Mouse (Mus musculus) splenic B cell, adult 2 months (primary cell): ENCODE measurements around the gene Gstm3.
"Not testable (repeated sequence)": the region's sequence is repeated elsewhere in the genome, so short reads cannot be mapped to it uniquely, and the experiment has no call there.

ENCODE experiments used
- DNase-seq: peaks from one replicate; pipeline ENCODE4 v3.0.0-alpha.2; 2011; ENCODE audit warnings: low read depth, low spot score
- H3K27me3 ChIP-seq: 2 replicates; pipeline ENCODE4 v1.6.1; 2012; ENCODE audit warnings: mild to moderate bottlenecking, low read length, moderate library complexity, mixed read lengths; ENCODE audit not compliant: control insufficient read depth, poor library complexity, insufficient read depth, severe bottlenecking
- H3K36me3 ChIP-seq: 2 replicates; pipeline ENCODE4 v1.6.1; 2012; ENCODE audit warnings: mild to moderate bottlenecking, low read length, moderate library complexity, mixed read lengths; ENCODE audit not compliant: control insufficient read depth, poor library complexity, insufficient read depth, severe bottlenecking

Gene Gstm3

DNA sequence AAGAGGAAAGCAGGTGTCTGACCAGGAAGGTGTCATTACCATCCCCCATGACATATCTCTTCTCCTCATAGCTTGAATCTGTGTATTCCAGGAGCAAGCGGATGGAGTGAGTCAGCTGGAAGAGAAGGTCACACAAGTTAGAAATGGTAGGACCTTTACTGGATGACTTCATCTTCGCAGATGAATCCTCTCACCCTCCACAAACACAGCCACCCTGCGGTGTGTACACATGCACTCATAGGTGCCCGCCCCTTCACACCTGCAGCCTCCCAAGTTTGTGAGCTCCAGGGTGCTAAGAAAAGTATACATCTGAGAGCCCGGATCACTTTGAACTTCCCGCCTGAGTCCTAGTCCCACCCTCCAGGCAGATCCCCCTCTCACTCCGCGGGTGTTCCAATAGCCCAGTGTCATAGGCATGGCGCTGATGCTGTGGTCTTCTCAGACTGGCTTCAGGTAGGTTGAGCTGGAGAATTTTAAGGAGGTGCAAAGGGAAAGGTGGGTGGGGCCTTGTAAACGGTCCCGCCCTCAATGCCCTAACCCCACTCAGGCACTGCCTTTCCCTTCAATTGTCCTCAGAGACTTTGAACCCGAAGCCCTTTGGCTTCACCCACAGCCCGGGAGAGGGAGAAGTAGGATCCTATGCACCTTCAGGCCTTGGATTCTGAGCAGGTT is at the start of gene Gstm3:
Gene Gstm3, minus strand, starts transcription at position 560 of the 672 bp plus-strand sequence.
- no peaks in the 10 kb centered on the region for H3K27me3 ChIP-seq
- no peak for DNase-seq

DNA sequence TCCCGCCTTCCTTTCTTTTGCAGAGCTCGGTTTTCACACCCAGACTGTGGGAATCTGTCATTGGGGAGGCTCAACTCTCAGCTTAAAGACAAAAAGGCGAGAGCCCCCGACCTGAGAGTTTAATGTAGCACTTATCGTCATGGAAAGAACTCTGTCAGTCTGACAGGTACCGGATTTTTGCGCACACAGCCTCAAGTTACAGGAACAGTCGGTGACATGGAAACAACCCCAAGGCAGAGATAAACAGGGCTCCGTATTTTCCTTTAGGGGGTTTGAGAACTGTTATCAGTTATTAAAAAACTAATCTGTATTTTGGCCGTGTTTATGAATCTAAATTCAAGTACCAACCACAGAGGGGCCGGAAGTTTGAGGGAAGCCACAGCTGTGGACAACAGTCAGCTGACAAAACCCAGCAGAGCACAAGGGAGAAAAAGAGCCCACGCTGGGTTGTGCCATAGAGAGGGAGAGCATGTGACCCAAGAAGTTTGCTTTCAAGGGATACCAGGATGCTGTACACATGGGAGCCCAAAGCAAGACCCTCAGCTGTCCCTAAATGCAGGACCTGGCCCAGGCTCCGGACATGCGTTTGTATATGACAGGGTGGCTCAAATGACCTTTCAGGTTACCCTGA is 49.2 kb upstream of the Gstm3 start:
- Histone ChIP-seq H3K36me3 (no peaks in the 10 kb centered on the region), H3K27me3 (no peaks in the 10 kb centered on the region)
- peak; percentile 56 for DNase-seq

More for the DNA sequence above, at the start of gene Gstm3:
- H3K36me3 ChIP-seq: no peaks in the 10 kb centered on the region

DNA sequence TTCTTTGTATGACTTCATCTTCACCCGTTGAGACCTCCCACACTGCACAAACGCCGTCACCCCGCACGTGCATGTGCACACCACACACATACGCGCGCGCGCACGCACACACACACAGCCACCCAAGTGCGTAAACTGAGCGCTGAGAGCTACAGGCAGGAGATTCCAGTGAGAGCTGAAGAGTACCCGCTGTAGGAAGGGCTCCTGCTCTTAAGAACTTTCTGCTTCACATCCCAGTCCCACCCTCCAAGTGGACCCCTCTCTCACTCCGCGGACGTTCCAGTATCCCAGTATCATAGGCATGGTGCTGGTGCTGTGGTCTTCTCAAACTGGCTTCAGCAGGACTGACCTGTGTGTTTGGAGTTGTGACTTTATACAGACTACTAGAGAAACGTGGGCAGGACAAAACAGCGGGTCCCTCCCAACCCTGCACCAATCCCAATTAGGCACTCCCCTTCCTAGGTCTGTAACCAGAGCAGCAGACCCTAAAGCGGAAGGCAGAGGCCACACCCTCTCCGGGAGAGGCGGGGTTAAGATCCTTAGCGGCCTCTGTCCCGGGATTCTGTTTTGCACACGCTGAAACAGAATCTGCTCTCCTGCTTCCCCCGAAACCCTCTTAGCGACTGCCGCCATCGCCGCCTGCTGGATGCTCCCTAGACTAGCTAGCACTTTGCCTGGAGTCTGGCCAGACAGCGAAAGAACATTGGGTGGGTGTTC is 48.5 kb upstream of the Gstm3 start, which contains the start of gene Gstm1:
Gene Gstm1, minus strand, starts transcription at position 501 of the 717 bp plus-strand sequence.
- Histone ChIP-seq H3K36me3 (no peaks in the 10 kb centered on the region), H3K27me3 (no peaks in the 10 kb centered on the region)
- DNase-seq: peak; percentile 74

DNA sequence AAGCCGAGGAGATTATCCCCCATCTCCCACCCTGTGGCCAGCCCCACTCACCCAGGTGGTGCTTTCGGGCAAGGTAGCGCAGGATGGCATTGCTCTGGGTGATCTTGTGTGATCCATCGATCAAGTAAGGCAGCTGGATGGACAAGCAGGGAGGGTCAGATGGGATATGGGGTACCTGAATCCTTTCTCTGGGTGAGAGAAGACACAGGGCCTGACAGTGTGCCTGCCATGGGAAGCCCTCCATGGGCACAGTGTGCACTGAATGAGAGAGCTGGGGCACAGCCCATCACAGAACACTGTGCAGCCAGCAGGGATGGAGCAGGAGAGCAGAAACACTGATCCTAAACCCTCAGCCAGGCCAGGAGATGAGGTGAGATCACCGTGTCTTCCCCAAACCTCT is 47.4 kb upstream of the Gstm3 start:
- not testable (repeated sequence) for H3K27me3 ChIP-seq, DNase-seq, H3K36me3 ChIP-seq

DNA sequence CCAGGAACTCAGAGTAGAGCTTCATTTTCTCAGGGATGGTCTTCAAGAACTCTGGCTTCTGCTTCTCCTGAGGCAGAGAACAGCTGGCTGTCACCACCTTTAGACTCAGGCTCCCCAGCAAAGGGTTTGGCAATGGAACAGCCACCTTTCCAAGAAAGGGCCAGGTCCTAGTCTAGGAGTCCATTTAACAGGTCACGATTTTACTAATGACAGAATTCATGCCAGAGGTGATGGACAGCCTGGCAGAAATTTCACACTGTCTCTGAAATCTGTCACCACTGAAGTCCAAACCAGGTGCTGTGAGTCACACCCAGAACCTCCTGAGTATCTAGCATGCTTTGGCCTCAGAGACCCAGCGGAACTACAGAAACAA is 45.9 kb upstream of the Gstm3 start:
- Histone ChIP-seq H3K36me3 (no peaks in the 10 kb centered on the region), H3K27me3 (no peaks in the 10 kb centered on the region)
- DNase-seq: no peak

DNA sequence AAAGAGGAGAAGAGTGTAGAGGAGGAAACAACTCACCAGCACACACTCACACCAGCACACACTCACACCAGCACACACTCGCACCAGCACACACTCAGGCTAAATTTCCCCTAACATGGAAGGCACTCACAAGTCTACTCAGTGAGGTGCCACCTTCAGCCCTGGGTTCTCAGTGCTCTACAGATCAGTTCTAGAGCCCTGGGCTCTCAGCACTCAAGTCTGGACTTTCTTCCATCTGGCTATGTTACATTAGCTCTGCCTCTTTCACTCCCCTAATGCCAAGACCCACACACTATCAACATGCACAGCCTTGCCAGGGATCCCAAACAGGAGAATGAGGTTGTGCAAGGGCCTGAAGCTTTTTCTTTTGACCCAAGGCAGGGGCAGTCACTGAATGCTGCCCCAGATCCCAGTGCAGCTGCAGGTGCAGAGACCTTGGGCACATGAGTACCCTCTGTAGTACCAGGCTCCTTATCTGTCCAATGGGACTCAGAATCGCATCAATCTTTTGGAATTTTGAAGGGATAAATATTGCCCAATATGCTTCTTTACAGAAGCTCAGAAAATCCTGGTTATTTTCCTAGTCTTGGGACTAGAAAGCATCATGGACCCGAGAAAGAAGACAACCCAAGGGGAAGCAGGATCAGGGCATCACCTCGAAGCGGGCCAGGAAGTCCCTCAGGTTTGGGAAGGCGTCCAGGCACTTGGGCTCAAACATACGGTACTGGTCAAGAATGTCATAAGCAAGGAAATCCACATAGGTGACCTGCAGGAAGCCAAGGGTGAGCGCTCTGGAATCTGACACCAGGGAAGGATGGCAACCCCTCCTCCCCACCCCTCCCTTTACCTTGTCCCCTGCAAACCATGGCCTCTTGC is 45.3 kb upstream of the Gstm3 start:
- DNase-seq: no peak
- no peaks in the 10 kb centered on the region for H3K36me3 ChIP-seq

DNA sequence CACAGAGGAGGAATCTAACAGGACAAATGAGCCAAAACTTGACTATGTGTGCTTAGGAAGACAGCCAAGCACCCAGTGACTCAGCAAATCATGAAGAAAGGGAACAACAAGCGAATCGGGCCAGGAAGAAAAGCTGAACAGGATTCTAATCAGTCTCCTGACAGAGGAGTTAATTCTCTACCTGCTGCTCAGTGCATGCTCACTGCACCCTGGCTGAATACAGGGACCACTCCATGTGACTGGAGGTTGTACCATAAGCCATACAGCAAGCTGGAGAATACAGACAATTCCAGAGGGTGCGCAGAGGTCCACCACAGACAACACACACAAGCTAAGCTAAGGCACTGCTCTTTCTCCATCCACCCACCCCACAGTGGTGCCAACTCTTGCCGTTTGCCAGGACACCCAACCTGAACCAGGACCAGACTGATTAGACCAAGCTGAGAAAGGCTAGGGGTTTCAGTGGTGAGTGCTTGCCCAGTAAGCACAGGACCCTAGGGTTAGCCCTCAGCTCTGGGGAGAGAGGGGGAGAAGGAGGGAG is 44.3 kb upstream of the Gstm3 start:
- H3K36me3 ChIP-seq: no peaks in the 10 kb centered on the region
- no peak for DNase-seq
- no peaks in the 10 kb centered on the region for H3K27me3 ChIP-seq

More for the DNA sequence above, 45.3 kb upstream of the Gstm3 start:
- no peaks in the 10 kb centered on the region for H3K27me3 ChIP-seq

DNA sequence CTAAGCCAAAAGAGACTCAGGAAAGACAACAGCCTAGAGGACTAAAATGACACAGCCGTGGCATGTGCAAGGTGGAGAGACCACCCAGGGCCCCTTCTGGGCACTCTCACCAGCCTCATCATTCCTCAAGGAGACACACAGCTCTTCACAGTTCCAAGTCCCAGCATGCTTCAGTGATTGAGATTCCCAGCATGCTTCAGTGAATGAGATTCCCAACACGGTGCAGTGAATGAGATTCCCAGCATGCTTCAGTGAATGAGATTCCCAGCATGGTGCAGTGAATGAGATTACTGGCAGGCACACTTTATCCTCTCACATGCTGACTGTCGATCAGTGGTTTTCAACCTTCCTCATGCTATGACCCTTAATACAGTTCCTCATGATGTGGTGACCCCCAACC is 42.5 kb upstream of the Gstm3 start:
- Histone ChIP-seq H3K27me3 (no peaks in the 10 kb centered on the region), H3K36me3 (no peaks in the 10 kb centered on the region)
- DNase-seq: no peak

DNA sequence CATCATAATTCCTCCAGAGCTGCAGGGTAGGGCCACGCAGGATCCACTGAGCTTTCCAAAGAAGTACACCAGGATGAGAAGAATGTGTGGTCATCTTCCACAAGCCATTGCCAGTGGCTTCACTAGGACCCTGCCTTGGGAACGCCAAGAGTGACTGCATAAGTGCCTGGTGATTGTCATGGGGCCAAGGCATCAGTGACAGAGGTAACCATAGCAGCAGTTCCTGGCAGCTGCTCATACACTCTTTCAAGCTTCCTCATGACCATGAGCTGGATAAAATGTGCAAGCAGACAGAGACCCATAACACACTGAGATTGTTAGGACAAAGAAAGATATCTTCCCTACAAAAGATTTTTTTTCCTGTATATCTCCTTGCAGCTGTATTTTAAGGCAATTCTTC is 41.2 kb upstream of the Gstm3 start:
- Histone ChIP-seq H3K36me3 (no peaks in the 10 kb centered on the region), H3K27me3 (no peaks in the 10 kb centered on the region)
- DNase-seq: no peak

DNA sequence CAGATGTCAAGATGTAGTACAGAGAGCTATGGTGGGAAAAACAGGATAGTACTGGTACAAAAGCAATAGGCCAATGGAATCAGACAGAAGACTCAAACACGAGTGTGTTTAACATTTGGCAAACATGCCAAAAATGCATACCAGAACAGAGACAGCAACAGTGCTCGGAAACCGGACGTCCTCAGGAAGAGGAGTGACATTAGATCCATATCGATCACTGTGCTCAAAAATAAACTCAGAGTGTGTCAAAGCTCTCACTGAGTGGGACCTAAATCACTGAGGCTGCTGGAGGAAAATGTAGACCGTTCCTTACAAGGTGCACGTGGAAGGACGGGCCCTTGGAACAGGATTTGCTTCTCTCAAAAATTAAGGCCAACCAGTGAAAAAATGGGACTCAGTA is 32.9 kb upstream of the Gstm3 start:
- no peaks in the 10 kb centered on the region for H3K36me3 ChIP-seq

DNA sequence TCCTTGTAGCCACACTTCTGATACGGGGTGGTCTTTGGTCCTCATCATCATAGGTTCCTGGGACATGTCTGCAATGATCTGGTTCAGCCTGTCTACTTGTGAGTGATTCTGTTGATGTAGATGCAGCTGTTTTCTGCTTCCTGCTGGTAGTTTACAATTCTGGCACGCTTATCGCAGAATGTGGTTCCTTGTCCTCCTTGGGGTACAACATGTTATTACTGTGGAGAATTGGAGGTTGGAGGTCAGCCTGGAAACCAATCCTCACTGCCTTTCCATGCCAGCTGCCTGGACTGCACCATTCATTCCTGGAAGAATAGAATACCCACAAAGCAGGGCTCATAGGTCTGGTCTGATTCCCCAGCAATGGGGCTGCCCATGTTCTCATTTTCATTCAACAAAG is 30.4 kb upstream of the Gstm3 start:
- Histone ChIP-seq H3K27me3 (no peaks in the 10 kb centered on the region; the same call in 1 of the 2 replicates), H3K36me3 (no peaks in the 10 kb centered on the region)
- DNase-seq: no peak

More for the DNA sequence above, 32.9 kb upstream of the Gstm3 start:
- DNase-seq: no peak
- H3K27me3 ChIP-seq: no peaks in the 10 kb centered on the region; the same call in 1 of the 2 replicates

DNA sequence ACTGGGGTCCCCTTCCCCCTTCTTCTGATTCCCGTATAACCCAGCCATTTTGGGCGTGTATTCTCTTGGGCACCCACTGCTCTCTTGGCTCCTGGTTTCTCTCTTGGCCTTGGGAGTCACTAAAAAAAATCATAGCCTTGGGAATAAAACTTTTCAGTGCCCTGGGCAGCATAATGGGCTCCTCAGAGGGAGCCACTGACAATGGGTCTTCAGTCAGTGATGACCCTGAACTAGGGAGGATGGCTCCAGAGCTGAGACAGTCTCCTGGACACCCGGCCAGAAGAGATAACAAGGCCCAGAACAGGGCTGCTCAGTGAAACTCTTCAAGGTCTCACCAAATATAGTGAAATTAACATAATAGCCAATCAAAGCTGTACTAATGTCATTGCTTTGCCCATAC is 29.5 kb upstream of the Gstm3 start:
- H3K27me3 ChIP-seq: no peaks in the 10 kb centered on the region; the same call in 1 of the 2 replicates
- DNase-seq: no peak
- no peaks in the 10 kb centered on the region for H3K36me3 ChIP-seq

DNA sequence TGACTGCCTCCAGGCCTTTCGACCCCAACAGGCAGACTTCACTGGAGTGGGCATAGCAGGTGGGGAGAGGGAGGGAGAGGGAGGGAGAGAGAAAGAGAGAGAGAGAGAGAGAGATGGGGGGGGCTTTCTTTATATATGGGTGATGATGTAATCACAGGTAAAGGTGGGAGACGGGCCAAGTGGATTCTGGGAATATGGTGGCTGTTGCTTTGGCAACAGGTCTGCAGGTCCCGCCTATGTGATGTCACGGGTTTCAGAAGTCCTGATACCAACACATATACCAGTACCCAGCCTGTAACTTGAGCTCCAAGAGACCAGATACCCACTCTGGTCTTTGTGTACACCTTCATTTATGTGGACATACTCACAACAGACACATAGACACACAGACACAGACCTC is 27.5 kb upstream of the Gstm3 start:
- DNase-seq: no peak
- H3K36me3 ChIP-seq: no peaks in the 10 kb centered on the region
- H3K27me3 ChIP-seq: no peaks in the 10 kb centered on the region; the same call in 1 of the 2 replicates

DNA sequence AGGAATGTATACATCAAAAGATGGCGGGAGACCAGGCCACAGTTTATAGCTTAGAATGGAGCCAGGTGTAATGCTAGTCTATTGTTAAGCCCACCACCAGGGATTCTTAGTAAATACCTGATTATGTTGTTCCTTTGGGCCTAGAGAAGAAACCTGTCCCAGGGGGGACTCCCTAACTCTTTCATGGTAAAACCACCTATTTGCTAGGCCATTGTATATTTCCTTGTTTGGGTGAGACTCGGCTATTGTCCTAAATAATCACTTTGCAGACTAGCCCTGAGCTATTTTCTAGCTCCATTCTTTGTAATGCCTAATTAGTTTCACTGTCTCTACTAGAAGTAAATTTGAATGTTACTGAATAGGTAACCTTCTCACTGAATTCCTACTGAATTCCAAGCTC is 26.9 kb upstream of the Gstm3 start:
- not testable (repeated sequence) for H3K36me3 ChIP-seq, H3K27me3 ChIP-seq, DNase-seq
